Mouse (Mus musculus) E14TG2a.4 (cell line): ENCODE results near the gene Cd68.
A peak's percentile ranks its signal among the peaks of the same experiment; 100 is the strongest.

Experiments
- CTCF ChIP-seq: conservative IDR thresholded peaks from 2 replicates; pipeline ENCODE4 v1.5.1; 2014; ENCODE audit warnings: low read length
- NANOG ChIP-seq: IDR thresholded peaks from 2 replicates; pipeline ENCODE4 v1.6.1; 2014; ENCODE audit warnings: borderline replicate concordance, low read length, mixed read lengths

- TF ChIP-seq CTCF, result peak; percentile 98
- no peak for TF ChIP-seq NANOG
Measured at GRCm38 (mm10) chr11:69628286-69628685, 37.7 kb downstream of the Cd68 start.
